Mouse (Mus musculus) heart, postnatal 0 days (tissue): Measurements from ENCODE around the gene Recql5. TPM values are rescaled to one million over a fixed set of nuclear protein-coding genes. Genes with fewer than 3 reads are reported as not detected.

Experiments
- ATAC-seq: fragments of 200-750 bp; cut with Nextera tagmentation; 2 replicates; pipeline ENCODE4 v1.8.0; 2017; ENCODE audit warnings: low read depth, moderate number of reproducible peaks, moderate library complexity; ENCODE audit not compliant: insufficient read depth
- DNase-seq: peaks from one replicate; pipeline ENCODE4 v3.0.0-alpha.2; 2016; ENCODE audit warnings: low spot score
- H3K27ac ChIP-seq: fragments of 300-500 bp; sonication (generic); 2 replicates; pipeline ENCODE4 v1.5.1; 2014; ENCODE audit warnings: low read depth, mild to moderate bottlenecking
- H3K27me3 ChIP-seq: fragments of 300-500 bp; sonication (generic); 2 replicates; pipeline ENCODE4 v1.6.1; 2014; ENCODE audit warnings: low read length, mixed read lengths; ENCODE audit not compliant: control insufficient read depth, insufficient read depth
- H3K36me3 ChIP-seq: fragments of 300-500 bp; sonication (generic); replicated peaks from 2 replicates; pipeline ENCODE4 v1.6.1; 2014; ENCODE audit warnings: low read length, mixed read lengths; ENCODE audit not compliant: control insufficient read depth, insufficient read depth
- H3K4me1 ChIP-seq: fragments of 300-500 bp; sonication (generic); 2 replicates; pipeline ENCODE4 v1.6.1; 2014; ENCODE audit warnings: antibody characterized with exemption; ENCODE audit not compliant: control insufficient read depth, insufficient read depth
- H3K4me2 ChIP-seq: fragments of 300-500 bp; sonication (generic); 2 replicates; pipeline ENCODE4 v1.6.1; 2014; ENCODE audit warnings: low read depth, mild to moderate bottlenecking, low read length, moderate library complexity
- H3K4me3 ChIP-seq: fragments of 300-500 bp; sonication (generic); 2 replicates; pipeline ENCODE4 v1.5.1; 2014; ENCODE audit warnings: low read depth, low read length
- H3K9ac ChIP-seq: fragments of 300-500 bp; sonication (generic); replicated peaks from 2 replicates; pipeline ENCODE4 v1.6.1; 2014; ENCODE audit warnings: low read depth, low read length, mixed read lengths
- H3K9me3 ChIP-seq: fragments of 300-500 bp; sonication (generic); replicated peaks from 2 replicates; pipeline ENCODE4 v1.6.1; 2016; ENCODE audit warnings: low read length; ENCODE audit not compliant: control insufficient read depth
- CTCF ChIP-seq: IDR thresholded peaks from 2 replicates; pipeline ENCODE4 v1.5.1; 2016; ENCODE audit warnings: antibody characterized with exemption, control low read depth, low read depth
- EP300 ChIP-seq: IDR thresholded peaks from 2 replicates; pipeline ENCODE4 v1.6.1; 2016; ENCODE audit warnings: antibody characterized with exemption, low read depth
- WGBS: fragments of 180-500 bp; shearing (Covaris S2); extraction: QIAGEN DNeasy Blood & Tissue Kit; methylation state at CpG from one replicate; pipeline ENCODE4 v1.1.7; 2014; 5-methylcytosine and 5-hydroxymethylcytosine counted together
- polyA plus RNA-seq: library from polyadenylated mRNA; unstranded; fragments of >200 nt; fragmentation: Nextera tagmentation; extraction: Ambion mirVana; gene quantifications from 2 replicates; pipeline ENCODE4 v1.2.1, GENCODE M21; 2015
- total RNA-seq: library from RNA; depleted of rRNA; stranded (reverse); fragments of >200 nt; gene quantifications from 2 replicates; pipeline ENCODE4 v1.2.3, GENCODE M21; 2014; ENCODE audit warnings: low replicate concordance

The Recql5 gene
- total and polyA plus RNA-seq, 2 experiments from 2014 or later = 5.8 to 6.2 TPM

DNA sequence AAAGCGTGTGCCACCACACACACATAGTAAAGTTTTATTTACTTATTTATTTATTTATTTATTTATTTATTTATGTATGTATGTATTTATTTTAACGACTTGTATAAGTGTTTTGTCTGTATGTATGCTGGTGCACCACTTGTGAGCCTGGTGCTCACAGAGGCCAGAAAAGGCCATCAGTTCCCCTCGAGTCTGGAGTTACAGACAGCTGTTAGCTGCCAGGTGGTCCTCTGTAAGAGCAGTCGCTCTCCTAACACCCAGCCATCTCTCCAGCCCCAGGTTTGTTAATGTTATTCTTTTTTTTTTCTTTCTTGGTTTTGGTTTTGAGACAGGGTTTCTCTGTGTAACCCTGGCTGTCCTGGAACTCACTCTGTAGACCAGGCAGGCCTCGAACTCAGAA is 14.6 kb downstream of the Recql5 start:
- Histone ChIP-seq H3K36me3 (peaks cover 32% of the 10 kb centered on the region), H3K4me3 (no peak overlapping the region), H3K4me2 (no peak overlapping the region), H3K27me3 (no peaks in the 10 kb centered on the region), H3K4me1 (no peaks in the 10 kb centered on the region), H3K27ac (no peak overlapping the region), H3K9ac (no peak overlapping the region), H3K9me3 (no peaks in the 10 kb centered on the region)
- no peak for TF ChIP-seq CTCF
- no peak for TF ChIP-seq EP300
- DNase-seq = no peak
- ATAC-seq = no peak
- 86% methylated on average over 5 of the region's 5 CpGs for WGBS

DNA sequence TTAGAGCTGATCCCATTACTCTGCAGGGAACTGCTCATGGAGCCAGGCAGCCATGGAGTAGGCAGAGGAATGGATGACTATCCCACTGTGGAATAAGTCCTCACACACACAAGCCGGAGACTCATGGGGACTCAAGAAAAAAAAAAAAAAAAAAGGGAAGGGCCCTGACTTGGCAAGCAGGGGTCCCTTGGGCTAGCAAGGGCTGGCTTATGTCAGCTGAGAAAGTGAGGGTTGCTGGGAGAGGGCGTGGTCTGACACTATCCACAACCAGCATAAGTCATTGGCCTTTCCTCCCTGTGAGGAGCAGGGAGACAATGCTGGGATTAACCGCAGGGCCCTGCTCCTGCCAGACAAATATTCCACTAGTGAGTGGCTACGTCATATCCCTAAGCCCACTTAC is 16.7 kb downstream of the Recql5 start:
- no peak overlapping the region for H3K9ac ChIP-seq
- DNase-seq (no peak), ATAC-seq (no peak)
- no peaks in the 10 kb centered on the region for H3K27me3 ChIP-seq
- TF ChIP-seq CTCF (no peak), EP300 (no peak)
- no peak overlapping the region for H3K4me3 ChIP-seq
- peaks cover 6% of the 10 kb centered on the region; the same call in 1 of the 2 replicates for H3K4me1 ChIP-seq
- H3K4me2 ChIP-seq = no peak overlapping the region
- 91% methylated on average over 4 of the region's 4 CpGs for WGBS
- no peak overlapping the region for H3K27ac ChIP-seq
- peaks cover 21% of the 10 kb centered on the region for H3K36me3 ChIP-seq
- no peaks in the 10 kb centered on the region for H3K9me3 ChIP-seq

DNA sequence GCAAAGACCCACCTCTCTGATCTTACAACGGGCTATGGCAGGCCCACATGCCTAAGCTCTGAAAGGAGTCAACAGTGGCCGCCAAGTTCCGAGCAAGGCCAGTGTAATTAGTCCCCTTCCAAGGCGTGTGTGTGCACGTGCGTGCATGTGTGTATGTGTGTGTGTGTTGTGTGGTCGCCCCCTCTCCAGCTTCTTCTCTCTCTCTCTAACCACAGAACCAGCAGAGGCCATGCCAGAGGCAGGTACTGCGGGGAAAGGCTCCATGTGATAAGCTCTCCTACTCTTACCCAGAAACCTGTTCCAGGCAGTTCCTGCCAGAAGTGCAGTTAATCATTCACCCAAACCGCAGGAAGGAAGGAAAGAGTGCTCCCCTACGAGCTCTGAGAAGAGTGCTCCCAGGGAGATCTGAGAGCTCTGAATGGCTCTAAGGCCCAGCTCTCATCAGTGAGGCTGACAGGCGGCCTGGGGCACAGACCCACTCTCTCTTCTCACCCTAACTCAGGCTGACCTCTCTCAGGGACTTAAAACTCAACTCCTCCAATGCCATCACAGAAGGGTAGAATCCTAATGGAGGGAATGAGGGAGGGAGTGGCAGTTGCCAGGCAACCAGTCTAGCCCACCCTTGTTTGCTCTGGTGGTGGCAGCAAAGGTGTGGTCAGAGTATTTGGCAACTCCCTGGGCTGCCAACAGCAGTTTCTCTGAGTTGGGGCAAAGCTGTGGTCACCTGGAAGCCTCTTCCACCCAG is 21.5 kb downstream of the Recql5 start, which contains the start of gene Smim6:
Gene Smim6 (plus strand): TSS at position 386 of the 745 bp plus-strand sequence.
- H3K9ac ChIP-seq = no peak within 1 kb of the TSS
- H3K27me3 ChIP-seq = no peaks in the 10 kb centered on the region
- H3K4me2 ChIP-seq = no peak within 1 kb of the TSS
- no peak within 1 kb of the TSS for H3K4me3 ChIP-seq
- ATAC-seq = peak; percentile 36; the same call in 1 of the 2 replicates
- peaks cover 15% of the 10 kb centered on the region; the same call in 1 of the 2 replicates for H3K4me1 ChIP-seq
- H3K9me3 ChIP-seq = no peaks in the 10 kb centered on the region
- no peak for DNase-seq
- peaks cover 28% of the 10 kb centered on the region for H3K36me3 ChIP-seq
- H3K27ac ChIP-seq = peak within 1 kb of the TSS; percentile 58
- 74% methylated on average over 11 of the region's 11 CpGs for WGBS
- TF ChIP-seq EP300 = no peak

DNA sequence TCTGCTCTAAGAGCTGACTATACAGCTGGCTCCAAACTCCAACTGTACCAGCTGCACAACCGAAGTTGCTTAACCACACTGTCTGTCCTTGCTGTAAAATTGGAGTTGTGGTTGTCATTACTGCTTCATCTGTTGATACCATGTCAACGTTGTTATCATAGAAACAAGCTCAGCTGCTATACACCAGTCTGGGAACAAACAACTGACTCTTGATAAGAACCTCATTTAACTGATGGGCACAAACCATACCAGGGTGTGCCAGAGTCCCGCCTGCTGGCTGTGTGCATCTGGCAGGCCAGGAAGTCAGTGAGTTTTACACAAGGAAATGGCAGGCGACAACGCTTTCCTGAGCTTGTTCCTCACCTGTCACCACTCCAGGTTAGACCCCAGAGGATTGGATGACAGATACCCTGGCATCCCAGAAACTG is 22.1 kb downstream of the Recql5 start:
- Histone ChIP-seq H3K4me1 (peaks cover 15% of the 10 kb centered on the region; the same call in 1 of the 2 replicates), H3K27ac (peak overlapping the region; percentile 58), H3K4me3 (no peak overlapping the region), H3K27me3 (no peaks in the 10 kb centered on the region), H3K4me2 (no peak overlapping the region), H3K36me3 (peaks cover 29% of the 10 kb centered on the region), H3K9ac (no peak overlapping the region), H3K9me3 (no peaks in the 10 kb centered on the region)
- 0 out of 2 replicates have a peak, but pooled peaks have one; percentile 46 for TF ChIP-seq EP300
- TF ChIP-seq CTCF = no peak
- DNase-seq = peak; percentile 57
- WGBS = 27% methylated on average over 5 of the region's 5 CpGs
- ATAC-seq = peak; percentile 74

DNA sequence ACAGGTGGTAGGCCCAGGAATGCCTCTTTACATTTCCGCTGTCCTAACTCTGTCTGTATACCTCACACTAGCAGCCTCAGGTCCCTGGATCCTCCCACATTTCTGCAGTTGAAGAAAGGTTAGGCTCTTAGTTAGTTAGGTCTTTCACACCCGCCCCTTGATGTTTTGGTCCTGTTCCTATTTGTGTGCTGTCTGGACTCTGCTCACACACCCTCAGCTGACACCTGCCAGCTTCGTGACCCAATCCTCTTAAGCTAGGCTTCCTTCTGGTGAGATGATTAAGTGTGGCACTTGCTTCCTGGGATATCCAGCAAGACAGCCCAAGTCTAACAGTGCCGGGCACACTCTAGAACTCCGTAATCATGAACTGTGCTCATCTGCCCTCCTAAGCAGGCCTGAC is 26.8 kb downstream of the Recql5 start:
- Histone ChIP-seq H3K4me3 (no peak overlapping the region), H3K36me3 (peaks cover 30% of the 10 kb centered on the region), H3K9me3 (no peaks in the 10 kb centered on the region), H3K4me2 (no peak overlapping the region), H3K27me3 (no peaks in the 10 kb centered on the region), H3K4me1 (peaks cover 47% of the 10 kb centered on the region), H3K27ac (no peak overlapping the region), H3K9ac (no peak overlapping the region)
- TF ChIP-seq EP300 (no peak), CTCF (no peak)
- WGBS = 87% methylated on average over 5 of the region's 5 CpGs
- DNase-seq = no peak
- ATAC-seq = no peak
